Mouse (Mus musculus) 416B (cell line): Measurements from ENCODE around the gene Ckap2l.

Experiments used
- DNase-seq: peaks from one replicate; pipeline ENCODE4 v3.0.0; 2011; ENCODE audit warnings: low read depth

Gene Ckap2l

GRCm38 (mm10) chr2:129233803-129234477, 63.1 kb downstream of the Ckap2l start:
- DNase-seq = no peak

DNA sequence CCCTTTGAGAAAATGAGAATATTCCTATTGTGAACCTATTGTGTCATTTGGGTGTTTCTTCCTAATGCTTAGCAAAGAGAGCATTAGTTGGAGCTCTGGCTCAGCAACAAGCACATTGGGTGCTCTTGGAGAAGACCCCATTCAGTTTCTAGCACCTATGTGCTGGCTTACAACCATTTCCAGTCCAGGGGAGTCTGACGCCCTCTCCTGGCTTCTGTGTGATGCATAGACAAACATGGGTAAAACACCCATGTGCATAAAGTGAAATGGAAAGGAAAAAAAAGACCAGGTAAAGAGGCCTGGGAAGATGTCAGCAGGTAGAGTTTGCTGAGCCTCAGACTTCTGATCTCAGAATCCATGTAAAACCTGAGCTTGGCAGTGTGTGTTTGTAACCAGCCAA, 63.8 kb downstream of the Ckap2l start:
- no peak for DNase-seq

DNA sequence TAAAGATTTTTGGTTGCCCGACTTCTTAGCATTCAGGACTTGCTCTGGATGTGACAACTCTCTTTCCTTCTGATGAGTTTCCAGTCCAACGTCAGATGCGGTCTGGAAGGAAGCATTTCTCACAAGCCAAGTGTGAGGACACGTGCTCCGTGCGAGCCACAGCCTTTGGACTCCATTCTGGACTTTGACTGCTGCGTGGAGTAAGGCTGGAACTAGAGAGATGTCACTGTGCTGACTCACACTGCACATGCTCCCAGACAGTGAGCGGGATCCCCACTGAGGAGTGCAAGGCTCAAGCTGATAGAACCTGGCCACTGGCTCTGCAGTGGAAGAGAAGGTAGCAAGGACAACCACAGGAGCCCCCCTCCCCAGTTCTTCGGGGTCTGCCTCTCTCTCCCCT, 64.5 kb downstream of the Ckap2l start:
- DNase-seq = no peak

GRCm38 (mm10) chr2:129232023-129232422, 65.0 kb downstream of the Ckap2l start:
- no peak for DNase-seq

GRCm38 (mm10) chr2:129229316-129229715, 67.7 kb downstream of the Ckap2l start:
- DNase-seq = no peak

- DNase-seq = peak; percentile 89
Observed at GRCm38 (mm10) chr2:129228571-129228970, 68.4 kb downstream of the Ckap2l start.

DNA sequence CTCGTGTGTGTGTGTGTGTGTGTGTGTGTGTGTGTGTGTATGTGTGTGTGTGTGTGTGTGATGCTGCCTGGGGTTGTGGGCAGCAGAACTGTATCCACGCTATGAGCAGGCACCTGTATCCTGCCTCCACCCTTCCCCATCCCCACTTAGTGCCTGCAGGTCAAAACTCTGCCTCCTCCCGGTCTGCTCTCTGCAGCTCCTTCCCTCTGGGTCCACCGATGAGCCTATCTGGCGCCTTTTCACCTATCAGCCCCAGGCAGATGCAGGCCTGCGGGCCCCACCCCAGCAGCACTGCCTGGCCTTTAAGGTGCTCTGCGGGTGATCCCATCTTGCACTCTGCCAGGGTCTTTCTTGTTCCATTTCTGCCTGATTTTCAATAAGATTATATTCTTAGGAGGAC, 69.3 kb downstream of the Ckap2l start:
- no peak for DNase-seq

DNA sequence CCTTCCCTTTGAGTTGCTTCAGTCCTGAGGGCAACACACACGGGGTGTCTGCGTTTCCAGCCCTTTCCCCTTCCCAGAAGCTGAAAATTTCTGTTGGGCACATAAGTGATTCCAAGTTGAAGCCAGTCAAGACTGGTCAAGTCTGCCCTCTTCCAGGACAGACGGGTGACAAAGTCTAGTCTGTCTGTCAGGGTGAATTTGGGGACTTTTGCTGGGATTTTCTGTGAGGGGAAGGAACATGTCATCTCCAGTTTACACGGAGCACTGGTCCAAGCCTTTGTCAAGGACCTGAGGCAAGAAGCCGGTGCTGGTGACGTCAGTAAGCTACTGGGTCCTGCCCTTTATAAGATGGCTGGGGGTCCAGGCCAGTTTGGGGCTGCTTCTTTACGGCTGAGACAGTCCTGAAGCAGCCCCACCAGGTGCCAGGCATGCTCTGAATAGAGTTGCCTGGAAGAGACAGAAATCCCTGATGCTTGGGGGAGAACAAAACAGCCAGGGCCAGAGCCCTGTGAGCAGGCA, 69.9 kb downstream of the Ckap2l start:
- DNase-seq = no peak

- peak; percentile 26 for DNase-seq
Observed at GRCm38 (mm10) chr2:129226296-129226851, 70.6 kb downstream of the Ckap2l start.

DNA sequence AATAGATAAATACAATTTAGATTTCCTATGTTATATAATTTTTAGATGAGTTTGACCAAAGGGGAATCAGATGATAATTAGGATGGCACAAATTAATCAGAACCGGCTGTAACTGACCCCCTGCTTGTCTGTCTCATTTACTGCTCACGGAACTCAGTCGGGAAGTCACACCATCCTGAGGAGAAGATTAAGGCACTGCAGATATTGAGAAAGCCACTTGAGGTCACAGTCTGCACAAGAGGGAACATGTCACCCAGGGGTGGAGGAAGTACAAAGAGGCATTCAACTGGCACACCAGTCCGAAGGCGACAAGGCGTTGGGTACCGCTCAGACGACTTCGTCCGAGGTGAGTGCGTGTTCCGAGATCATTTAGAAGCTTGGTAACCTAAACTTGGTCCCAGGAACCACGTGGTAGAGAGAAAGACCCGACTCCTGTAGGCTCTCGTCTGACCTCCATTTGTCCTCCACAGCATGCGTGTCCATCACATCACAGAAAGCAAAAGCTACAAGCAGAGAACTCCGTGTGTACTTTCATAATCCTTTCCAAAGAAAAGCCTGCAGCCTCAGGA, 71.7 kb downstream of the Ckap2l start:
- no peak for DNase-seq

- no peak for DNase-seq
Observed at GRCm38 (mm10) chr2:129224178-129224577, 72.8 kb downstream of the Ckap2l start.

GRCm38 (mm10) chr2:129221097-129221632, 75.8 kb downstream of the Ckap2l start:
- no peak for DNase-seq

DNA sequence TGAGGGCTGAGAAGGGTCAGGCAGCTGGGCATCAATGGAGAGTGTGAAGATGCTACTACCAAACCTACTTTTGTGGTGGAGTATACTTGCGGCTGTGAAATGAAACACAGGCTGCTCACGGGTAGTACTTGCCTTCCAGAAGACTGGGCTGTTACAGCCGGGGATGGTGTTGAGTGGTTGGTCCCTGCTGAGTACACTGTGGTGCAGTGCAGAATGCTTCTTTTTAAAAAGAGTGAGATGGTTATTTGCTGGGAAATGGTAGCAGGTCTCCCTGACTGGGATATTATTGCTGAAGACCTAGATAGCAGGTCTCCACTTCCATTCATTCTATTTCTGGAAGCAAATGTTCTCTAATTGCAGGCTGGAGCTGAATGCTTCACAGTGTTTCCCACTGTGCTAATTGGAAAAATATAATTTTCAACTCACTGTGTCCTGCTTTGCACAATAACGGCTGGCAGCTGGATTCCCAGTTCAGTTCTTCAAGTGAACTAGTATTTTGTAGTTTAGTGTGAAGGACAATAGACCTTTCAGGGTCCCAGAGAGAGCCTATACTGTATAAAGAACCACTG, 78.4 kb downstream of the Ckap2l start:
- no peak for DNase-seq
